Mouse (Mus musculus) cortical plate, adult 2 months (tissue): ENCODE measurements around the gene Med10. TPM values are rescaled to one million over a fixed set of nuclear protein-coding genes. Genes with fewer than 3 reads are reported as not detected.

ENCODE experiments used
- H3K27ac ChIP-seq: fragments of 200-500 bp; 2 replicates; pipeline ENCODE4 v1.5.1; 2012; ENCODE audit warnings: low read length, control low read depth, inconsistent platforms; ENCODE audit not compliant: insufficient read depth
- H3K4me1 ChIP-seq: fragments of 200-500 bp; 2 replicates; pipeline ENCODE4 v1.6.1; 2011; ENCODE audit warnings: low read length; ENCODE audit not compliant: control insufficient read depth, insufficient read depth
- H3K4me3 ChIP-seq: fragments of 200-500 bp; 2 replicates; pipeline ENCODE4 v1.5.1; 2011; ENCODE audit warnings: mild to moderate bottlenecking, low read length, control low read depth; ENCODE audit not compliant: insufficient read depth
- CTCF ChIP-seq: fragments of 200-500 bp; IDR thresholded peaks from 2 replicates; pipeline ENCODE4 v1.5.1; 2011; ENCODE audit warnings: mild to moderate bottlenecking, control low read depth, low read length; ENCODE audit not compliant: insufficient read depth; ENCODE audit errors: extremely low read depth
- POLR2A ChIP-seq: fragments of 200-500 bp; IDR thresholded peaks from 2 replicates; pipeline ENCODE4 v1.6.1; 2011; ENCODE audit warnings: mild to moderate bottlenecking, low read length, control low read depth; ENCODE audit not compliant: insufficient read depth; ENCODE audit errors: extremely low read depth
- polyA plus RNA-seq: library from polyadenylated mRNA; depleted of rRNA; stranded (reverse); fragments of >200 nt; gene quantifications from 2 replicates; pipeline ENCODE4 v1.2.3, GENCODE M21; 2012; rRNA removed

Gene Med10
- 50.3 and 53.3 TPM in 2 replicates for polyA plus RNA-seq

GRCm38 (mm10) chr13:69802095-69802494 lies at the start of gene Med10:
Gene Med10 (plus strand): TSS chr13:69802395.
- TF ChIP-seq POLR2A: no peak
- H3K27ac ChIP-seq: no peak within 1 kb of the TSS
- H3K4me1 ChIP-seq: no peaks in the 10 kb centered on the region
- no peak within 1 kb of the TSS for H3K4me3 ChIP-seq

- TF ChIP-seq CTCF: no peak
- no peak for TF ChIP-seq POLR2A
- Histone ChIP-seq H3K4me3 (no peak overlapping the region), H3K27ac (no peak overlapping the region), H3K4me1 (no peaks in the 10 kb centered on the region)
Measured at GRCm38 (mm10) chr13:69752875-69753274, 49.3 kb upstream of the Med10 start.

GRCm38 (mm10) chr13:69758979-69759378 lies 43.2 kb upstream of the Med10 start:
- Histone ChIP-seq H3K4me3 (no peak overlapping the region), H3K4me1 (peaks cover 9% of the 10 kb centered on the region), H3K27ac (no peak overlapping the region)
- TF ChIP-seq POLR2A (no peak), CTCF (no peak)

DNA sequence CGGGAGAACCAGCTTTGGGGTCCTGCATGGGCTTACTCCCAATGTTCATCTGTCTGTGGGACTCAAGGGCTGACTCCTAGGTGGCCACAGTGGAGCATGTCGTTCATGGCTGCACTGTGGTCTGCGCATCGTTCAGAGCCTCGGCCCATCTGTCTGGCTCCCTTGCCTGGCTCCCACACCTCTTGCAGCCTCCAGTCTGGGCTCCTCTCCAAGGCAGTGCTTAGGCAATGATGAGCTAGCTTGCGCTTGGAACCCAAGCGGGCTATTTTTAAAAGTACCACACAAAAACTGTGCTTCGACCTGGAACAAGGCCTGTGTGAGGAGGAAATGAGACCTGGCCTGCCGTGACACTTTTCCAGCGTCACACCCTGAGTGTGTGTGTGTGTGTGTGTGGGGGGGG lies 40.8 kb upstream of the Med10 start:
- peaks cover 9% of the 10 kb centered on the region for H3K4me1 ChIP-seq
- no peak overlapping the region for H3K4me3 ChIP-seq
- TF ChIP-seq POLR2A: no peak
- TF ChIP-seq CTCF: no peak
- no peak overlapping the region for H3K27ac ChIP-seq

GRCm38 (mm10) chr13:69764646-69765045 lies 37.5 kb upstream of the Med10 start:
- Histone ChIP-seq H3K4me1 (peaks cover 5% of the 10 kb centered on the region), H3K4me3 (no peak overlapping the region), H3K27ac (no peak overlapping the region)
- TF ChIP-seq POLR2A (no peak), CTCF (no peak)

DNA sequence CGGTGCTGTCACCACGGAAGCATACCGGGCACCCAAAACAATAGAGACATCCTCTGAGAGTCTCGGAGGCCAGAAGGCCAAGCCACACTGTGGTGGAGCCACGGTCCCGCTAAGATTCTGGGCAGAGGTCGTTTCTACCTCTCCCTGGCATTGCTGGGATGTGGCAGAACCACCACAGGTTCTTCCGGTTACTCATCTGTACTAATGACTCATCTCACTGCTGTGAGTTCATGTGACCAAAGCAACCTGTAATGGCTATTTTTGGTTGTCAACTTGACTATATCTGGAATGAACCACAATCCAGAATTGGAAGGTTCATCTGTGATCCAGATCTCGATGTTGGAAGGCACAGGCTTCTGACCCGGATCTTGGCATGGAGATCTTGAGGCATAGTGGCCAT lies 34.0 kb upstream of the Med10 start:
- Histone ChIP-seq H3K4me1 (peaks cover 4% of the 10 kb centered on the region), H3K4me3 (no peak overlapping the region), H3K27ac (no peak overlapping the region)
- TF ChIP-seq POLR2A (no peak), CTCF (no peak)

- H3K27ac ChIP-seq: no peak overlapping the region
Measured at GRCm38 (mm10) chr13:69770538-69771456, 31.4 kb upstream of the Med10 start.

DNA sequence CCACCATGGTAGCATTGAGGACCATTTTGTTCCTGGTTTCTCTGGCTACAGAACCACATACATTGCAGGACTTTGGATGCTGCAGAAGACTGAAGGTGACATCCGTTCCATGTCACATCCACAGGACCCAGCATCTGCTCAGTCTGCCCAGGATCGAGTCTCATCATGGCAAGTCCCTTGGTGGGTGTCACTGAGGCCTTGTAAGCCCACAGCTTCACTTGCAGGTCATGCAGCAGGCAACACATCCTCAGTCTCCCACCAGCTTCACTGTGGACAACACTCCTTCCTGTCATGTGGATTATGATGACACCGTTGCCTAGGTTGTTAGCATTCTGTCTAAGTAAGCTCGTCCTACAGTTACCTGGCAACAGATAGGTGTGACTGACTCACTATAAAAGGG lies 29.8 kb upstream of the Med10 start:
- TF ChIP-seq POLR2A (no peak), CTCF (no peak)
- Histone ChIP-seq H3K27ac (no peak overlapping the region), H3K4me1 (peaks cover 4% of the 10 kb centered on the region), H3K4me3 (no peak overlapping the region)

More at GRCm38 (mm10) chr13:69770538-69771456, 31.4 kb upstream of the Med10 start:
- H3K4me1 ChIP-seq: peaks cover 4% of the 10 kb centered on the region
- TF ChIP-seq CTCF (no peak), POLR2A (no peak)
- H3K4me3 ChIP-seq: no peak overlapping the region

DNA sequence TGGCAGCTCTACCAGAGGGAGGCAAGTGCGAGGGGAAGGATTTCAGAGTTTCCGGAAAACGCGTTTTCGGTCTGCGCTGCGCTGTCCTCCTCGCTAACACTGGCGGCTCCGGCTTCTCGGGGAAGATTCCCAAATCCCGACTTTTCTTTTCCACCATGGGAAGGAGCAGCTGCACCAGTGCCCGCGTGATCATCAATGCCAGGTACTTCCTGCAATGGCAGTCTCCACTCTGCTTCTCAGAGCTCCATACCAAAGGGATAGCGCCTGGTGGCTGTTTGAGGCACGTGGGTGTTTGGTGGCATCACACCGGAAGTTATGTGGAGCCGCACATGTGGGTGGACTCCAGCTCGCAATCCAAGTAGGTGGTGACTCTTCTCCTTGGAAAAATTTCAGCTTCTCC lies 24.0 kb upstream of the Med10 start:
- peak overlapping the region; percentile 6 for H3K27ac ChIP-seq
- TF ChIP-seq POLR2A (peak; percentile 35; the same call in 1 of the 2 replicates), CTCF (no peak)

DNA sequence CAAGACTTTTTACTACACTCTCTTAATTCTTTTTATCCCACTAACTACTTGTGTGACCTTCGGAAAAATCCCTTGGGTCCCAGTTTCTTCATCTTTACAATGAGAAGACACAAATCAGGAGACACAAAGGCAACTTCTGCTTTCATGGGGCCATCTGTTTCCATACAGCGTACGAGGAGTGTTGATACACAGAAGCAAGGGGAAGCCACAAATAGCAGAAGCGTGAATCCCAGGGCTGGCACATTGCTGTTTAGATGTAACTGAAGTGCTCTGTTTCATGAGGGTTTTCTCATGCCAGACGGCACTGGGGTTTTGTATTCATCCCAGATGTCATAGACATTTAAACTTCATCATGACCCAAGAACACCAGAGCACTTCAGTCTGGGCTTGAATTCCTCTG lies 13.5 kb upstream of the Med10 start:
- TF ChIP-seq POLR2A (no peak), CTCF (no peak)
- H3K27ac ChIP-seq: no peak overlapping the region
- H3K4me1 ChIP-seq: peaks cover 9% of the 10 kb centered on the region
- no peak overlapping the region for H3K4me3 ChIP-seq

More for the DNA sequence above, 24.0 kb upstream of the Med10 start:
- Histone ChIP-seq H3K4me1 (no peaks in the 10 kb centered on the region; the same call in 1 of the 2 replicates), H3K4me3 (peak overlapping the region; percentile 21)
